Mouse (Mus musculus) heart, postnatal 0 days (tissue): ENCODE data around the gene Cfl1. TPM values are rescaled to one million over a fixed set of nuclear protein-coding genes. Genes with fewer than 3 reads are reported as not detected.

ENCODE experiments used
- ATAC-seq: fragments of 200-750 bp; cut with Nextera tagmentation; 2 replicates; pipeline ENCODE4 v1.8.0; 2017; ENCODE audit warnings: low read depth, moderate number of reproducible peaks, moderate library complexity; ENCODE audit not compliant: insufficient read depth
- DNase-seq: peaks from one replicate; pipeline ENCODE4 v3.0.0-alpha.2; 2016; ENCODE audit warnings: low spot score
- H3K27ac ChIP-seq: fragments of 300-500 bp; sonication (generic); 2 replicates; pipeline ENCODE4 v1.5.1; 2014; ENCODE audit warnings: low read depth, mild to moderate bottlenecking
- H3K27me3 ChIP-seq: fragments of 300-500 bp; sonication (generic); 2 replicates; pipeline ENCODE4 v1.6.1; 2014; ENCODE audit warnings: low read length, mixed read lengths; ENCODE audit not compliant: control insufficient read depth, insufficient read depth
- H3K36me3 ChIP-seq: fragments of 300-500 bp; sonication (generic); replicated peaks from 2 replicates; pipeline ENCODE4 v1.6.1; 2014; ENCODE audit warnings: low read length, mixed read lengths; ENCODE audit not compliant: control insufficient read depth, insufficient read depth
- H3K4me1 ChIP-seq: fragments of 300-500 bp; sonication (generic); 2 replicates; pipeline ENCODE4 v1.6.1; 2014; ENCODE audit warnings: antibody characterized with exemption; ENCODE audit not compliant: control insufficient read depth, insufficient read depth
- H3K4me2 ChIP-seq: fragments of 300-500 bp; sonication (generic); 2 replicates; pipeline ENCODE4 v1.6.1; 2014; ENCODE audit warnings: low read depth, mild to moderate bottlenecking, low read length, moderate library complexity
- H3K4me3 ChIP-seq: fragments of 300-500 bp; sonication (generic); 2 replicates; pipeline ENCODE4 v1.5.1; 2014; ENCODE audit warnings: low read depth, low read length
- H3K9ac ChIP-seq: fragments of 300-500 bp; sonication (generic); replicated peaks from 2 replicates; pipeline ENCODE4 v1.6.1; 2014; ENCODE audit warnings: low read depth, low read length, mixed read lengths
- H3K9me3 ChIP-seq: fragments of 300-500 bp; sonication (generic); replicated peaks from 2 replicates; pipeline ENCODE4 v1.6.1; 2016; ENCODE audit warnings: low read length; ENCODE audit not compliant: control insufficient read depth
- CTCF ChIP-seq: IDR thresholded peaks from 2 replicates; pipeline ENCODE4 v1.5.1; 2016; ENCODE audit warnings: antibody characterized with exemption, control low read depth, low read depth
- EP300 ChIP-seq: IDR thresholded peaks from 2 replicates; pipeline ENCODE4 v1.6.1; 2016; ENCODE audit warnings: antibody characterized with exemption, low read depth
- WGBS: fragments of 180-500 bp; shearing (Covaris S2); extraction: QIAGEN DNeasy Blood & Tissue Kit; methylation state at CpG from one replicate; pipeline ENCODE4 v1.1.7; 2014; 5-methylcytosine and 5-hydroxymethylcytosine counted together
- polyA plus RNA-seq: library from polyadenylated mRNA; unstranded; fragments of >200 nt; fragmentation: Nextera tagmentation; extraction: Ambion mirVana; gene quantifications from 2 replicates; pipeline ENCODE4 v1.2.1, GENCODE M21; 2015
- total RNA-seq: library from RNA; depleted of rRNA; stranded (reverse); fragments of >200 nt; gene quantifications from 2 replicates; pipeline ENCODE4 v1.2.3, GENCODE M21; 2014; ENCODE audit warnings: low replicate concordance

Cfl1 gene
- total and polyA plus RNA-seq, 2 experiments from 2014 or later: 448 to 963 TPM

GRCm38 (mm10) chr19:5512091-5513004, 22.1 kb downstream of the Cfl1 start:
- peaks cover 30% of the 10 kb centered on the region for H3K4me1 ChIP-seq
- H3K9me3 ChIP-seq: no peaks in the 10 kb centered on the region
- TF ChIP-seq CTCF (no peak), EP300 (no peak)
- no peak for DNase-seq
- H3K36me3 ChIP-seq: no peaks in the 10 kb centered on the region
- WGBS: 56% methylated on average over 12 of the region's 12 CpGs
- H3K27me3 ChIP-seq: no peaks in the 10 kb centered on the region
- H3K4me3 ChIP-seq: peak overlapping the region; percentile 3; the same call in 1 of the 2 replicates
- H3K4me2 ChIP-seq: peak overlapping the region; percentile 21
- ATAC-seq: no peak
- H3K27ac ChIP-seq: peak overlapping the region; percentile 20
- no peak overlapping the region for H3K9ac ChIP-seq

DNA sequence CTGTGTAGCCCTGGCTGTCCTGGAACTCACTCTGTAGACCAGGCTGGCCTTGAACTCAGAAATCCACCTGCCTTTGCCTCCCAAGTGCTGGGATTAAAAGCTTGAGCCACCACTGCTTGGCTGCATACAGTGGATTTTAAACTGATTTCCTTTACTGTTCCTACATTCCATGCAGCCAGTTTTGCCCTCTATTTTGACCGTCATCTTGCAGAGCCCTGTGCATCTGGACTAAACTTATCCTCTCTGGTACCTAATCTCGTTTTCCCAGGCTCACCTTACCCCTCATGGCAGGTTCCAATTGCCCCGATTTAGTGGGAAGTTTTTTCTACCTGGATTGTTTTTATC, 22.7 kb downstream of the Cfl1 start:
- WGBS: 77% methylated on average over 3 of the region's 3 CpGs
- Histone ChIP-seq H3K9me3 (no peaks in the 10 kb centered on the region), H3K27ac (no peak overlapping the region; the same call in 1 of the 2 replicates), H3K9ac (no peak overlapping the region), H3K27me3 (no peaks in the 10 kb centered on the region), H3K4me2 (peak overlapping the region; percentile 21), H3K4me3 (no peak overlapping the region), H3K36me3 (no peaks in the 10 kb centered on the region), H3K4me1 (peaks cover 30% of the 10 kb centered on the region)
- DNase-seq (no peak), ATAC-seq (no peak)
- TF ChIP-seq CTCF: no peak
- TF ChIP-seq EP300: no peak

DNA sequence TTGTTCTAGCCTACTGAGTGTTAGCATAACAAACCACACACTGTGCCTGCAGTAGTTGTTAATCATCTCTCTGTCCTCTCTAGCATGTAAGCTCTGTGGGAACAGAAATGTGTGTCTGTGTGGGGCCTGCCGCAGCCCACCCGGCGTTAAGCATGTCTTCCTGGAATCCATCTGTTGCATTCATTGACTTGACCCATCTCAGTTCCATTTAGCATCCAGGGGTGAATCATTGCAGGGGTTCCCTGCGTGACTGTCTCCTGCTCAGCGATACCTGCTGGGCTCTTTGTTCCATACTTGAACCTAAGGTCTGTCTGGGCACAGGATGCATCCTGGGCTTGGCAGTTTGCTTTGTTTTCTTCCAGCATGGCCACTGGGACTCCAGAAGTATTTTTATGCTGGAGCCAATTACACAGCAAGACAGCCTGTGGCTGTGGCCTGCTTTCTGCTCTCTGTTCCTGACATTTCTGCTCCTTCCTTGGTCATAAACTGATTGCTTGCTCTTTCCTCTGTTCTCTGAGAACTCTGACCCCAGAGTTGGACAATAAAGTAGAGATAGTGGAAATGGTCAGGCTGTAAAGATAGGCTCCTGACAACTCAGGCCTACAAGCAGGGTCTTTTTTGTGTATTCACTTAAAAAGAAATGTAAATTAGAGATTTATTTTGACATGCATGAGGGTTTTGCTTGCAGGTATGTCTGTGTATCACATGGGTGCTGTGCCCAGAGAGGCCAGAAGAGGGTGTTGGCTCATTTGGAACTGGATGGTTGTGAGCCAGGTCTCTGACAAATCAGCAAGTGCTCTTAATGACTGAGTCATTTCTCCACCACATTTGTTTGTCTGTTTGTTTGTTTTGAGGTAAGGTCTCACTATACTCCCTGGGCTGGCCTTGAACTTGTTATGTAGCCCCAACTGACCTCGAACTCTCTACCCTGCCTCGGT, 25.9 kb downstream of the Cfl1 start:
- H3K36me3 ChIP-seq: no peaks in the 10 kb centered on the region
- no peak overlapping the region for H3K4me3 ChIP-seq
- no peak overlapping the region for H3K4me2 ChIP-seq
- no peaks in the 10 kb centered on the region for H3K27me3 ChIP-seq
- no peak for ATAC-seq
- DNase-seq: no peak
- TF ChIP-seq EP300 (no peak), CTCF (no peak)
- no peaks in the 10 kb centered on the region for H3K9me3 ChIP-seq
- H3K9ac ChIP-seq: no peak overlapping the region
- WGBS: 91% methylated on average over 7 of the region's 7 CpGs
- H3K27ac ChIP-seq: no peak overlapping the region
- peaks cover 15% of the 10 kb centered on the region for H3K4me1 ChIP-seq

GRCm38 (mm10) chr19:5516906-5517505, 26.8 kb downstream of the Cfl1 start:
- H3K27ac ChIP-seq: no peak overlapping the region
- DNase-seq (no peak), ATAC-seq (no peak)
- peaks cover 8% of the 10 kb centered on the region for H3K4me1 ChIP-seq
- H3K36me3 ChIP-seq: no peaks in the 10 kb centered on the region
- no peak overlapping the region for H3K4me2 ChIP-seq
- no peak overlapping the region for H3K4me3 ChIP-seq
- no peaks in the 10 kb centered on the region for H3K27me3 ChIP-seq
- WGBS: 77% methylated on average over 8 of the region's 8 CpGs
- no peaks in the 10 kb centered on the region for H3K9me3 ChIP-seq
- TF ChIP-seq CTCF (no peak), EP300 (no peak)
- no peak overlapping the region for H3K9ac ChIP-seq

GRCm38 (mm10) chr19:5518721-5519120, 28.5 kb downstream of the Cfl1 start:
- no peaks in the 10 kb centered on the region for H3K36me3 ChIP-seq
- H3K27ac ChIP-seq: no peak overlapping the region
- WGBS: 86% methylated on average over 3 of the region's 3 CpGs
- H3K4me1 ChIP-seq: no peaks in the 10 kb centered on the region
- no peak for TF ChIP-seq CTCF
- TF ChIP-seq EP300: no peak
- ATAC-seq (no peak), DNase-seq (no peak)
- no peak overlapping the region for H3K4me2 ChIP-seq
- H3K4me3 ChIP-seq: no peak overlapping the region
- no peaks in the 10 kb centered on the region for H3K27me3 ChIP-seq
- H3K9ac ChIP-seq: no peak overlapping the region
- H3K9me3 ChIP-seq: no peaks in the 10 kb centered on the region
